Mouse (Mus musculus) thymus, postnatal 0 days (tissue): Measurements from ENCODE around the gene Tent5c. TPM values are rescaled to one million over a fixed set of nuclear protein-coding genes. Genes with fewer than 3 reads are reported as not detected.

ENCODE experiments used
- DNase-seq: peaks from one replicate; pipeline ENCODE4 v3.0.0-alpha.2; 2015; ENCODE audit warnings: low spot score
- polyA plus RNA-seq: library from polyadenylated mRNA; unstranded; fragments of >200 nt; fragmentation: Nextera tagmentation; extraction: Ambion mirVana; gene quantifications from 2 replicates; pipeline ENCODE4 v1.2.1, GENCODE M21; 2015

Gene Tent5c
- polyA plus RNA-seq, result 2.2 and 2.5 TPM in 2 replicates

DNA sequence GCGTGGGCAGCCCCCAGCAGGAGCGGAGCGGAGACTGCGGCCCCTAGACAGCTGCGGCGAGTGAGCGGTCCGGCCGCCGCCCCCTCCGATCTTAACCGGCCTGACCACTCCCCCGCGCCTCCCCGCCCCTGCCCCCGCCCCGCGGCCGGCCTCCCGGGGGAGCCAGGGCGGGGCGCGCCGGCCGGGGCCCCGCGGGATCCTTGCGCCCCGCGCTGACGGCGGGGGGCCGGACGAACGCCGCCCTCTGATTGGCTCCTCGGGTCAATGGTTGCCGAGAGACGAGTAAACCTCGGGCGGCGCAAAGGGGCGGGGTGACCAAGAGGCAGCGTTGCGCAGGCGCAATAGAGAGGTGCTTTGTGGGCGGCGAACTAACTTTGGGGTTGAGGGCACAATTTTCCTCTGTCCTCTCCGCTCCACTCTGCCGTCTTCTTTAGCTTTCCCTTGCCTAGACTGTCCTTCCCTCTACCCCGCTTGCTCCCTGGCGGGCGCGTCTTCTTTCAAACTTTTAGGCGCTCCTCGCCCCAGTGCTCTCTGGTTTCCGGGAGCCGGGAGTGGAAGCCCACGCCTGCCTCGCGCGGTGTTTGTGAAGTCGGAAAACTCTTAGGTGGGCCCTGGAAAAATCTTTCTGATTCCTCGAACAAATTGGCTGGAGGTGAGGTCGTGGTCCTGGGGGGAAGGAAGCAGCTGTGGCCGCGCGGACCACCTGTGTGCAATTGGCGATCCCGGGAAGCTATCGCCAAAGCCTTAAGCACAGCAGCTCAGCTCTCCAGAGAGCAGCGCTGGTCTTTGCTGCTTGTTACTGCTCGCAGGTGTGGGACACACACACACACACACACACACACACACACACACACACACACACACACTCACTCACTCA is at the start of gene Tent5c:
Gene Tent5c, minus strand, starts transcription at position 192 of the 877 bp plus-strand sequence.
- DNase-seq, result peak; percentile 95

DNA sequence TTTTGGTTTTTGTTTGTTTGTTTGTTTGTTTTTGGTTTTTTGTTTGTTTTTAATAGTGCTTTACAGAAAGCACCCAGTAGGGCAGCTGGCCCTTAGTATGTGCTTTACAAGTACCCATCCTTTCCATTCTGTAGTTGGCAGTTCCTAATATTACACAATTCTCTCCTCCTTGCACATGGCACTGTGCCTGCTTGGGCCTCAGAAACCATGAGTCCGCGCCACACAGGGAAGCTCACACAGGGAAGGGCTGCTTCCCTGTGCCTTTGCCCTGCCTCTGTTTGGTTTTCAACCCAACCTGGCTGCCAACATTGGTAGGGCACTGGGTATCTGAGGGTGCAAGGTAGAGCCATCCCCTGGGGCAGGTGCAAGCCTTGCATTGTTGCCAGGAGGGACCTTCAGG is 47.6 kb upstream of the Tent5c start:
- no peak for DNase-seq

- no peak for DNase-seq
These were observed 46.8 kb upstream of the Tent5c start for GRCm38 (mm10) chr3:100535902-100536301.

GRCm38 (mm10) chr3:100535298-100535697 is 46.2 kb upstream of the Tent5c start:
- no peak for DNase-seq

DNA sequence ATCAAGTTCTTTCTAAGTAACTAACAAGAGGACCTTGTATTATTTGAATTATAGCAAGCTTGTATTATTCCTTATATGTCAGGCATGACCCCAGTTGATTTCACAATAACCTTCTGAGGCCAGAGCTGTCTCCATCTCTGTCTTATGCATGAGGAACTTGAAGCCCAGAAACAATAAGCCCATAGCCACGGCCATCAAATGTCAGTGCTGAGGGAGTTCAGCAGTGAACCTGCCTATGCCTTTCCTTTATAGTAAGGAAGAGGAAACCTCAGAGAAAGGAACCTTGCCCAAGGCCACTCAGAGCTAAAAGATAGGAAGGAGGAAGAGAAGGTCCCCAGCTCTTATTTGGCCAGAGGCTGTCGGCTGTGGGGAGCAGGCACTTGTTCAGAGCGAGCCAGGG is 45.3 kb upstream of the Tent5c start:
- DNase-seq, result no peak

- no peak for DNase-seq
These were observed 44.3 kb upstream of the Tent5c start for GRCm38 (mm10) chr3:100533429-100533828.

GRCm38 (mm10) chr3:100530919-100531318 is 41.8 kb upstream of the Tent5c start:
- no peak for DNase-seq

DNA sequence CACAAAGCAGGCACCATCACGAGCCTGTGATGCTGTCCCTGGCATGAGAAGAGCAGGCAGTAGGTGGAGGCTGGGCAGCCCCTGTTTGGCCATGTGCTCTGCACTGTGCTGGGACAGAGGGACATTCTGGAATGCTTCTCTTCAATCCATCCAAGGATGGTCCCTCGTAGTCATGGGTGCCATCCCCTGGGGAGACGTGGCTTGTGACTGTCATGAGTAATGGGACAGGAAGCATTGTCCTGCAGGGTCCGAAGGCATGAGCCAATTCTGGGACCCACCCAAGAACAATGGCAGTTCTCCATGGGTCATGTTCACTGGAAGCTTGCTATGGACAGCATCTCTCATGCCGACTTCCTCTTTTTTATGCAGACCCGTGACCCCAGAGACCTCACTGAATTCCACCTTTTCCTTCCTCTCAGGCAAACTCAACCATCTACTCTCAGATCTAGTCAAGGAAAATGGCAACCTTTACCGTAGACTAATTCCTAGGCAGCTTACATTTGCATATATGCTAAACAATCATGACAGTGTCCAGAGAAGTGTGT is 41.2 kb upstream of the Tent5c start:
- DNase-seq, result no peak

DNA sequence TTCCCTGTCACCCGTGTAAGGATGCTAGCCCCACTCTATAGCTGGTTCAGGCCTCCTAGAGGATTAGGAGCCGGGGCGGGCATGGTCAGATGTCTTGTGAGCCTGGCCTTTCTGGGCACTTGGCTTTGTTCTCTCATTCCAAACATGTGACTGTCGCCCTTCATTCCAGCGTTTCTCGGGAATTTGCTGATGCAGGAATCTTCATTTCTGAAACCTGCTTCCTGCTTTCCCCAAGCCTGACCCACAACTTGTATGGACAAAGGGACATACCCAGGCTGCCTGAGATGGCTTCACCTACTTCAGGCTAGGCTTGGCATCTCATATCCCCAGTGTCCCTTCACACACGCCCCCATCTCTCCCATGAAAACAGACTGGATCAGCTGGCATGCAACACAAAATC is 33.5 kb upstream of the Tent5c start:
- no peak for DNase-seq

GRCm38 (mm10) chr3:100521626-100522025 is 32.5 kb upstream of the Tent5c start:
- no peak for DNase-seq

DNA sequence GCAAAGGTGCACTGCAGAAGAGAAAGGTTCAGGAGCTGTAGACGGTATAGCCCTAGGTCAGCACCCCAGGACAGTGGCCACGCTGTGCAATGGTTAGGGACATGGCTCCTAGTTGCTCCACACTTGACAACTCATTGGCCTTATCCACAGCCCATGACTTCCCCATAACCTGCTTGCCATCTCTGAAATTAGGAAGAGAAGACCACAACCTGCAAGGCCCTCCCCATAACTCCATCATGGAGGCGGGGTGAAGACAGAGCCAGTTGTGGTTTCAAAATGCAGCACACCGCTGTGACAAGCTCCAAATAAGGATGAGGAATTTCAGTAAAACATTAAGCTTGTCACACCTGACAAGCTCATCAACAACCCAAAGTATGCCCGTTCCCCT is 26.6 kb upstream of the Tent5c start:
- no peak for DNase-seq

DNA sequence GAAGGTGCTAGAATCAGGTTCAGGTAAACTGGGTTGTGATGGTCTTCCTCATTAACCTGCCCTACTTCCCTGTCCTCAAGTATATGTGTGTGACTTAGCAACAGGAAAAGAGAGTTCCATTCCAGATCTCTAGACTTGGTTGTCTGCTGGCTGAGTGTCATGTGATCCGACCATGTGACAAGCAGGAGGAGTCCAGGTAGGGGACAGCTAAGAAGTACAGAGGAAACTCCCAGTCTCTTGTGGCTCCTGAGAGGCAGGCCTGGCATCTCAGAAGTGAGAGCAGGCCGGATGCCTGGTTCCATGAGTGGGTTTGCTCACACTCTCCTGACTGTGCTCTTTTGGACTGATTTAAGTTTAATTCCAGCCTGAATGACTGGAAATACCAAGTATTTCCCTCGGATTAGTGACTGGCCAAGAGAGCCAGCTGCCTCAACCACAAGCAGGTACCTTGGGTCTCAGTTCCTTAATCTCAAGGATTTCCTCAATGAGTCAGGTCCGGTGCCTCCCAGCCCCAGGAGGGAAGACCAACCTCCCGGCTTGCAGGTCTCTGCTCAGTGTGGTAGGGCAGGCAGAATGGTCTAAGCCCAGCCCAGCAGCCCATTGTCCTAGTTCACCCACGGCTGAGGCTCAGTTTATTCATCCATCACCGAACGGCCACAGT is 26.1 kb upstream of the Tent5c start:
- DNase-seq, result no peak

DNA sequence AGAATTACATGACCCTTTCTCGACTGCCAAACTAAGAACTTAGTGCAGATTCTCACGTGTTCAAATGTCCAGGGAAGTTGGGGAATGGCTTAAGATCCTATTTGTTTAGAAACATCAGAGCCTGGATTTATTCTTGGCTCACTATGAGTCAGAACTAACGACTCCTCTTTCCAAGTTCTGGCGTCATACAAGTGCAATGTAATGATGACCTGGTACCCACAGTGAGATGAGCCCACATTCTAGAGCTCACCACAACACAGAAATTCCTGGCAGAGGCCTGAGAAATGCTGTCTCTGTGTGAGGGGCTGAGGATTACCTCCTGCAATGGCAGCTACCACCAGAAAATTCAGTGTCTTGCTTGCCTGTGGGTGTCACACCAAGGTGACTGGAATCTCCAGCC is 18.1 kb upstream of the Tent5c start:
- DNase-seq, result no peak

DNA sequence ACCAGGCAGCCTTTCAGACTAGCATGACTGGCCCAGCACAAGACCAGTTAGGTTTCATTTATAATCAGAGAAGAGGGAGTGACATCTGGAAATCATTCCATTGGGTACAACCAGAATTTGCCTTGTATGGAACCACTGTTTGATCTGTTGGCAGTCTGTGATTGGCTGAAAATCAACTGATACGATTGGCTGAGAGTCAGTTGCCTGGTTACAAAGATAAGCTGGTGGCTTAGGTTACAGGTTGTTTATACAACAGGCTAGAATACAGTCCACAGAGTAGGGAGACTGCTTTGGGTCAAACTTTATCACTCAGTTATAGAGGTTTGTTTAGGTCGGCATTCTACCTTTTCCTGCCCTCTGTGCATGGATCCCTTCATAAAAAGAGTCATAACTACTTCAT is 17.6 kb upstream of the Tent5c start:
- no peak for DNase-seq

- DNase-seq, result no peak
These were observed 14.8 kb upstream of the Tent5c start for GRCm38 (mm10) chr3:100503882-100504281.

GRCm38 (mm10) chr3:100502516-100502915 is 13.4 kb upstream of the Tent5c start:
- no peak for DNase-seq

DNA sequence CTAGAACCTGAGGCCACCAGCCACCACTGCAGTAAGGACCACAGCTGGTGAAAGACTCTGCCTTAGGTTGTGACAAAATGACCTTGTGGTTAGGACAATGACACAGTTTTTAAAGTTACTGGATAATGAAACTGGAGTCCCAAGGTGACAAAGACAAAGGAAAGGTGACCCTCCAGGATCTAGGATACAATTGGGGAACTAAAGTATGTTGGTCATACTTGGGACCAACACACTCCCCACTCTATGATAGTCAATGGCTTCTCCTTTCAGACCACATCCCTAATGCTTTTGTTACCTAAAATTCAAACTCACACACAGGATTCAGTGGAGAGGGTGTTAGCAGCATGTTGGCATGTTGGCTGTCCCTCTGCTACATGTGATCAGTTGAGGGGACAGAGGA is 12.8 kb upstream of the Tent5c start:
- DNase-seq, result no peak

DNA sequence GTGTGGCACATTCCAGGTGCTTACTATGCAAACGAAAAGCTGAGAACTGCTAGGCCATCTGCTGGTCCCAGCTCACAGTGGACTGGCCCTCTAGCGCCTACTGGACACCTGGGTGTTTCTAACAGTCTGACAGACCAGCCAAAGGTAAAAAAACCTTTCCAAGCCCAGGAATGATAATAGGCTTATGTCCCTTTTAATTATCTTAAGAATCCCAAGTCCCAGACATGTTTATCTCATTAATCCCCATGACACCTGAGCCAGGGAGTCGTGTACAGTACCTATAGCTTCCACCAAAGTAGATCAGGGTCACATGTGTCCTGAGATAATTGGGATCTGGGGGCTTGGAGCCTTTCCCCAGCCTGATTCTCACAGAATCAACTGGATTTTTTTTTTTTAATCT is 7.0 kb upstream of the Tent5c start:
- DNase-seq, result no peak

DNA sequence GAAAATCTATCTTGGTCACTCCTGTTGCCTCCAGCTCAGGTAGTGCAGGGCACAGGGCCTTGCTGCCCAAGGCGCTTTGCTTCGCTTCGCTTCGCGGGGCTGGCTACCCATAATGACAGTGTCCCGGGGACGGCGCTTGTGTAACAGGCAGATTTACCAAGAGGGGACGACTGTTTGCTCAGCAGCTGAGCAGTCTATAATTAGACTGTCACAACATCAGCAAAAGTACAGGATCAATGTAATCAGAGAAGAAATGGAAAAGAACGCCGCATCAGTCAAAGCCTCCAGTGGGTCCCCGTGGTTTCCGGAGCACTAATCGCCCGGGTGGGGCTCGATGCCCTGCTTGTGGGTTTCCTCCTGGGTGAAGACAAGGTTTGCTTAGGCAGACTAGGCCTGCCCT is 6.3 kb upstream of the Tent5c start:
- DNase-seq, result no peak

DNA sequence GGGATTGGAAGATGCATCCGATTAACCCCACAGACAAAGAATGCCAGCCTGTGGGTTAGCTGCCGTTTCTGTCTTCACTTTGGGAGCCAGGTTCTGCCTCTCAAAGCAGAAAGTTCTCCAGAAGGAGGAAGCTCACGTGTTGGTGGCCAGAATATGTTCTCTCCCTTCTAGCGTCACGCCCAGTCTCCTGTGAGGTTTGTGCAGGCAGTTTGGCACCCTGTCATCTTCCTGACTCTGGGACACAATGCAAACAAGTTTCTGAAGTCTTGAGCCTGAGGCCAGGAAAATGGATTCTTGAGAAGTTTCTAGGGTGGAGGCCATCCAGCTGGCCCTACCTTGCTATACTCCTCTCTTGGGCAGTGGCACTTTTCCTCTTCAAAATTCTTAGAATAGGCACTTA is 5.8 kb upstream of the Tent5c start:
- DNase-seq, result no peak

DNA sequence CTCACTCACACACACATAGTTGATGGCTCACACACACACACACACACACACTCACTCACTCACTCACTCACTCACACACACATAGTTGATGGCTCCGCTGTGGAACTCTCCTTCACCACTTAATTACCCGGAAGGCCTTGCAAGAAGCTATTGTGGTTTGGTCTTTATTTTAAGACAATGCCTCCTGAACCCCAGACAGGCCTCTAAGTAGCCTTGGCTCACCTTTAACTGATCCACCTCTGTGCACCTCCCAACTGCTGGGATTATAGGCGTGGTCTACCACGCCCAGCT is 831 bp upstream of the Tent5c start:
- DNase-seq, result peak; percentile 22

DNA sequence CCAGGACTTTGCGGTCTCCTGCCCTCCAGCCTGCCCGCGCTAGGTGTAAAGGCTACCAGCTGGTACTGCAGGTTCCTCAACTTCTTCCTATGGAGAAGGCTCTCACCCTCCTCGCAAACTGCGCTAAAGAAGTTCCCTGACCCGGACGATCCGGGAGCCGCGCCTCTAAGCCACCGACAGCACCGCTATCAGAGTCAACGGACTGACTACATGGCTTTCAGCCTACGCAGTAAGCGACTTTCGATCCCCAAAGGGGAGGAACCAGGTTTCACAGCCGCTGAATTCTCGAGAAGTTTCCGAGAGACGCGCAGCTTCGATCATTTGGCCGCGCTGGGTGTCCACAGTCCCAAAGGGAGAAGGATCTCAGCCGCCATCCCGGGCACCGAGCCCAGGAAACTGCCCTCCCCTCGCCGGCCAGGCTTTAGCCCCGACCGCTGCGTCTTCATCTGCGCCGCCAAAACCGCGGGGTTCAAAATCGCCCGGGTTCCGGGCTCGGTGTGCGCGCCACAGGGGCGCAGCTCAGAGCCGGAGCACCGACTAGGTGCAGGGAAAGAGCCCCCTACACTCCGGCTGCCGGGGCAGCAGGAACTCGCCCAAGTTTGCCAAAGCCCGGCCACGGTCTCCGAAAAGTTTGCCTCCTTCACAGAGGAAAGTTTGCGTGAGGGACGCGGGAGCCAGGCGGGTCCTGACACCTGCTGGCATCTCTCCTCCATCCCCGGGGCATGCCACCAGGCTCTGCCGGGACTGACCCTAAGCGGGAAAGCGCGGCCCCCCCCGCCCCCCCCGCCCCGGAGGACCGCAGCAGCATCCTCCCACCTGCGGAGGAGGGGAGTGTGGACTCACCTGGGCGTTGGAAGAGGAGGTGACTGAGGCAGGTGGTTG is 632 bp downstream of the Tent5c start:
- peak; percentile 47 for DNase-seq
